Mouse (Mus musculus) liver, adult 2 months (tissue): ENCODE measurements around the gene Prkcz. TPM values are rescaled to one million over a fixed set of nuclear protein-coding genes. Genes with fewer than 3 reads are reported as not detected.

ENCODE experiments used
- DNase-seq: peaks from one replicate; pipeline ENCODE4 v3.0.0-alpha.2; 2011; ENCODE audit warnings: low read depth, low spot score; ENCODE audit errors: extremely low read depth
- H3K27ac ChIP-seq: fragments of 200-500 bp; replicated peaks from 2 replicates; pipeline ENCODE4 v1.5.1; 2012; ENCODE audit warnings: low read depth, mild to moderate bottlenecking, control low read depth, inconsistent platforms, low read length; ENCODE audit not compliant: insufficient read depth
- H3K27me3 ChIP-seq: fragments of 200-500 bp; 2 replicates; pipeline ENCODE4 v1.6.1; 2012; ENCODE audit warnings: mild to moderate bottlenecking, moderate library complexity, low read length, inconsistent platforms; ENCODE audit not compliant: control insufficient read depth, insufficient read depth
- H3K36me3 ChIP-seq: fragments of 200-500 bp; 2 replicates; pipeline ENCODE4 v1.6.1; 2012; ENCODE audit warnings: low read length, inconsistent platforms; ENCODE audit not compliant: control insufficient read depth, insufficient read depth
- H3K4me1 ChIP-seq: fragments of 200-500 bp; 2 replicates; pipeline ENCODE4 v1.6.1; 2011; ENCODE audit warnings: low read length; ENCODE audit not compliant: control insufficient read depth, insufficient read depth
- H3K4me3 ChIP-seq: fragments of 200-500 bp; 2 replicates; pipeline ENCODE4 v1.5.1; 2011; ENCODE audit warnings: low read depth, mild to moderate bottlenecking, control low read depth, low read length, moderate library complexity; ENCODE audit not compliant: insufficient read depth
- H3K79me2 ChIP-seq: fragments of 200-500 bp; 2 replicates; pipeline ENCODE4 v1.6.1; 2012; ENCODE audit warnings: inconsistent platforms, mild to moderate bottlenecking, low read length, moderate library complexity; ENCODE audit not compliant: control insufficient read depth, insufficient read depth
- H3K9ac ChIP-seq: fragments of 200-500 bp; 2 replicates; pipeline ENCODE4 v1.6.1; 2012; ENCODE audit warnings: low read depth, mild to moderate bottlenecking, control low read depth, inconsistent platforms, low read length
- CTCF ChIP-seq: fragments of 200-500 bp; IDR thresholded peaks from 2 replicates; pipeline ENCODE4 v1.5.1; 2011; ENCODE audit warnings: low read depth, low read length, control low read depth
- POLR2A ChIP-seq: fragments of 200-500 bp; IDR thresholded peaks from 2 replicates; pipeline ENCODE4 v1.6.1; 2011; ENCODE audit warnings: low read length, control low read depth; ENCODE audit not compliant: insufficient read depth; ENCODE audit errors: extremely low read depth
- WGBS: fragments of 180-500 bp; shearing (Covaris S2); methylation state at CpG from one replicate; pipeline ENCODE4 v1.1.7; 2018; 5-methylcytosine and 5-hydroxymethylcytosine counted together
- polyA plus RNA-seq: library from polyadenylated mRNA; depleted of rRNA; stranded (reverse); fragments of >200 nt; gene quantifications from 2 replicates; pipeline ENCODE4 v1.2.3, GENCODE M21; 2012
- total RNA-seq: library from RNA; depleted of rRNA; stranded (reverse); fragments of >200 nt; gene quantifications from 2 replicates; pipeline ENCODE4 v1.2.3, GENCODE M21; 2014

The Prkcz gene
- total and polyA plus RNA-seq, 2 experiments: 11.4 to 18.3 TPM

- peaks cover 32% of the 10 kb centered on the region for H3K4me1 ChIP-seq
- DNase-seq: no peak
- no peaks in the 10 kb centered on the region for H3K27me3 ChIP-seq
- H3K27ac ChIP-seq: peak overlapping the region; percentile 92
- WGBS: 33% methylated on average over 20 of the region's 20 CpGs
- TF ChIP-seq CTCF (no peak), POLR2A (no peak)
- H3K9ac ChIP-seq: peak overlapping the region; percentile 97
- H3K79me2 ChIP-seq: peaks cover 28% of the 10 kb centered on the region; the same call in 1 of the 2 replicates
- H3K4me3 ChIP-seq: peak overlapping the region; percentile 67
- no peaks in the 10 kb centered on the region for H3K36me3 ChIP-seq
Measured at GRCm38 (mm10) chr4:155223594-155224528, 137.3 kb downstream of the Prkcz start.

- no peaks in the 10 kb centered on the region for H3K27me3 ChIP-seq
- TF ChIP-seq CTCF (peak; percentile 26), POLR2A (peak; percentile 90)
- peak overlapping the region; percentile 67 for H3K4me3 ChIP-seq
- peak overlapping the region; percentile 92 for H3K27ac ChIP-seq
- peaks cover 37% of the 10 kb centered on the region for H3K4me1 ChIP-seq
- H3K79me2 ChIP-seq: peaks cover 32% of the 10 kb centered on the region; the same call in 1 of the 2 replicates
- DNase-seq: peak; percentile 78
- H3K36me3 ChIP-seq: no peaks in the 10 kb centered on the region
- H3K9ac ChIP-seq: peak overlapping the region; percentile 97
- 16% methylated on average over 111 of the region's 116 CpGs for WGBS
Measured at GRCm38 (mm10) chr4:155222841-155223593, 138.1 kb downstream of the Prkcz start.

- peak within 1 kb of the TSS; percentile 75 for H3K4me3 ChIP-seq
- H3K27me3 ChIP-seq: no peaks in the 10 kb centered on the region
- no peaks in the 10 kb centered on the region for H3K36me3 ChIP-seq
- peak within 1 kb of the TSS; percentile 97 for H3K9ac ChIP-seq
- TF ChIP-seq POLR2A (no peak), CTCF (no peak)
- H3K4me1 ChIP-seq: peaks cover 39% of the 10 kb centered on the region
- 28% methylated on average over 62 of the region's 63 CpGs for WGBS
- DNase-seq: no peak
- peak within 1 kb of the TSS; percentile 92 for H3K27ac ChIP-seq
- H3K79me2 ChIP-seq: peaks cover 32% of the 10 kb centered on the region; the same call in 1 of the 2 replicates
Measured at GRCm38 (mm10) chr4:155222552-155222840, 138.7 kb downstream of the Prkcz start, which contains the start of gene Ski. Gene Ski (minus strand): TSS chr4:155222592.

GRCm38 (mm10) chr4:155221599-155222551, 139.3 kb downstream of the Prkcz start:
- Histone ChIP-seq H3K27ac (peak overlapping the region; percentile 2), H3K36me3 (no peaks in the 10 kb centered on the region), H3K9ac (peak overlapping the region; percentile 75), H3K4me3 (peak overlapping the region; percentile 75), H3K79me2 (peaks cover 32% of the 10 kb centered on the region; the same call in 1 of the 2 replicates), H3K27me3 (no peaks in the 10 kb centered on the region), H3K4me1 (peaks cover 41% of the 10 kb centered on the region)
- peak; percentile 81 for DNase-seq
- WGBS: under 1% methylated on average over 92 of the region's 93 CpGs
- no peak for TF ChIP-seq POLR2A
- TF ChIP-seq CTCF: no peak

DNA sequence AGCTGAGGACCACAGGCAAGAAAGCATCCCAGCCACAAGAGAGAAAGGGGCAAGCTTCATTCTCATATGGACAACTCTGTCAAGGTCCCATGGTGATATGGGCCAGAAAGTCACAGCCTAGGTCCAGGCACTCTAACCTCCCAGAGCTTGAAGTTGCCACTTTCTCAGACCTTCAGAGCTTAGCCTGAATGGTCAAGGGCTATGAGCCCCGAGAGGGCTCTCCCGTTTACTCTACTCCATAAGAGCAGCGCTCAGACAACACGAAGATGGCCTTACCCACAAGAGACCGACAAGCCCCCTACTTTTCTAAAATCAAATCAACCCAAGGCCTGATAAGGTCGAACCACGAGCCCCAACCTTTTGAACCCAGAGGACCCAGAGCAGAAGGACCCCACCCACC, 140.1 kb downstream of the Prkcz start:
- H3K27me3 ChIP-seq: no peaks in the 10 kb centered on the region
- H3K36me3 ChIP-seq: no peaks in the 10 kb centered on the region
- peaks cover 33% of the 10 kb centered on the region; the same call in 1 of the 2 replicates for H3K79me2 ChIP-seq
- peak overlapping the region; percentile 75 for H3K9ac ChIP-seq
- TF ChIP-seq POLR2A: no peak
- TF ChIP-seq CTCF: no peak
- no peak for DNase-seq
- WGBS: 2% methylated on average over 7 of the region's 7 CpGs
- peak overlapping the region; percentile 2 for H3K27ac ChIP-seq
- peaks cover 48% of the 10 kb centered on the region for H3K4me1 ChIP-seq
- peak overlapping the region; percentile 75 for H3K4me3 ChIP-seq
